Mouse (Mus musculus): ENCODE results near the gene Lhx5. TPM values are rescaled to one million over a fixed set of nuclear protein-coding genes. Genes with fewer than 3 reads are reported as not detected.

The Lhx5 gene
- polyA plus RNA-seq, 1 experiment, result not detected

DNA sequence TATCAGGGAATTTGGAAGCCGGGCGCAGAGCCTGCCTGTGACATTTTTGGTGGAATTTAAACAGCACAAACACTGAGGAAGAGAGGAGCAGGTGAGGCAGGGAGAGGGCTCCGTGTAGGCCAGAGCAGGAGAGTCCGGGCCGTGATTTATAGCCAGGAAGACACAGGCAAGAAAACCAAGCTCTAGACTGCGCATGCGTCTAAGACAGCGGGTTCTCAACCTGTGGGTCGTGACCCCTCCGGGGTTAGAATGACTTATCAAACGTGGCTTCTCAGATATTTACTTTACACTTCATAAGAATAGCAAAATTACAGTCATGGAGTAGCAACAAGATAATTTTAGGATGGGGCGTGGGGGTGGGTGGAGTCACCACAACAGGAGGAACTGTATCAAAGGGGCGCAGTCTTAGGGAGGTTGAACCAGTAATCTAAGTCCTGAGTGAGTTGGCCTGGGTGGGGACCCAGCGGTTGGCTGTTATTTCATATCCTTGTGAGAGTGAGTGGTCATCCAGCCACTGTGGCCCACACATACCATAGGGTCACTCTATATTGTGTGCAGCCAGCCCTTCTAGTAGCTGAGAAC lies 23.3 kb downstream of the Lhx5 start:
- TF ChIP-seq EP300 (IDR thresholded peaks at IDR 0.05; ENCODE audit: insufficient read depth, low read depth, low read length), result no peak
- TF ChIP-seq CTCF (IDR thresholded peaks at IDR 0.05; ENCODE audit: low read depth, low read length), result no peak
- Histone ChIP-seq H3K4me3 (ENCODE audit: low read depth, low read length) (no peak overlapping the region), H3K27me3 (ENCODE audit: control insufficient read depth, insufficient read depth, low read length, poor library complexity, severe bottlenecking) (no peaks in the 10 kb centered on the region)

GRCm38 (mm10) chr5:120456253-120456652 lies 24.8 kb downstream of the Lhx5 start:
- TF ChIP-seq CTCF (IDR thresholded peaks at IDR 0.05; ENCODE audit: low read depth, low read length) (no peak), POLR2A (IDR thresholded peaks at IDR 0.05; ENCODE audit: insufficient read depth, low read length) (no peak), EP300 (IDR thresholded peaks at IDR 0.05; ENCODE audit: insufficient read depth, low read depth, low read length) (no peak)
- no peaks in the 10 kb centered on the region for H3K27me3 ChIP-seq (ENCODE audit: control insufficient read depth, insufficient read depth, low read length, poor library complexity, severe bottlenecking)
- no peak overlapping the region for H3K27ac ChIP-seq (ENCODE audit: insufficient read depth, low read length)

More for the DNA sequence above, 23.3 kb downstream of the Lhx5 start:
- H3K9me3 ChIP-seq (replicated peaks; ENCODE audit: control insufficient read depth, insufficient read depth, low read length, poor library complexity, severe bottlenecking), result no peaks in the 10 kb centered on the region
- H3K36me3 ChIP-seq (ENCODE audit: control insufficient read depth, insufficient read depth, low read length, poor library complexity, severe bottlenecking), result no peaks in the 10 kb centered on the region
- H3K9ac ChIP-seq (ENCODE audit: low read depth, poor library complexity, severe bottlenecking), result no peak overlapping the region
- H3K4me1 ChIP-seq (ENCODE audit: control insufficient read depth, insufficient read depth, low read length), result no peaks in the 10 kb centered on the region
- no peak overlapping the region for H3K27ac ChIP-seq (ENCODE audit: insufficient read depth, low read length)

GRCm38 (mm10) chr5:120456841-120457554 lies 25.5 kb downstream of the Lhx5 start:
- H3K27ac ChIP-seq (ENCODE audit: insufficient read depth, low read length), result no peak overlapping the region
- no peaks in the 10 kb centered on the region for H3K4me1 ChIP-seq (ENCODE audit: control insufficient read depth, insufficient read depth, low read length)
- no peak for TF ChIP-seq EP300 (IDR thresholded peaks at IDR 0.05; ENCODE audit: insufficient read depth, low read depth, low read length)
- H3K9me3 ChIP-seq (replicated peaks; ENCODE audit: control insufficient read depth, insufficient read depth, low read length, poor library complexity, severe bottlenecking), result no peaks in the 10 kb centered on the region
- H3K4me3 ChIP-seq (ENCODE audit: low read depth, low read length), result no peak overlapping the region
- peak overlapping the region; percentile 32; the same call in 1 of the 2 replicates for H3K9ac ChIP-seq (ENCODE audit: low read depth, poor library complexity, severe bottlenecking)
- no peaks in the 10 kb centered on the region for H3K36me3 ChIP-seq (ENCODE audit: control insufficient read depth, insufficient read depth, low read length, poor library complexity, severe bottlenecking)
- no peaks in the 10 kb centered on the region for H3K27me3 ChIP-seq (ENCODE audit: control insufficient read depth, insufficient read depth, low read length, poor library complexity, severe bottlenecking)

More at GRCm38 (mm10) chr5:120456253-120456652, 24.8 kb downstream of the Lhx5 start:
- no peak overlapping the region for H3K9ac ChIP-seq (ENCODE audit: low read depth, poor library complexity, severe bottlenecking)
- H3K9me3 ChIP-seq (replicated peaks; ENCODE audit: control insufficient read depth, insufficient read depth, low read length, poor library complexity, severe bottlenecking), result no peaks in the 10 kb centered on the region
- no peaks in the 10 kb centered on the region for H3K4me1 ChIP-seq (ENCODE audit: control insufficient read depth, insufficient read depth, low read length)
- H3K36me3 ChIP-seq (ENCODE audit: control insufficient read depth, insufficient read depth, low read length, poor library complexity, severe bottlenecking), result no peaks in the 10 kb centered on the region
- no peak overlapping the region for H3K4me3 ChIP-seq (ENCODE audit: low read depth, low read length)

DNA sequence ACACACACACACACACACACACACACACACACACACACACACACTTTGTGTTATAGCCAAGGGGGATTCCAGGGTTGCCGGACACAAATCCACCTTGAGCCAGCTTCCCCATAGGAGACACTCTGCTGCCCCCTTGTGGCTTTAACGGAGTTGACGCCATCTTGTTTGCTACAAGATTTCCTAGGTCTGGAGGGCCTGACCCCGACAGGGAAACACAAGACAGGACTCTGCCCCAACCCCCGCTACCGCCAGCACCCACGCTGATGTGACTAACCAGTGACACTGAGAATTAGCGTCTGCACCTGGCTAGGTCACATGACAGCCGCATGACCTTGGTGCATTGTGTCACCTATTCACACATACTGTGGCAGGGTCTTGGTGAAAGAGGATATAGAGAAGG lies 26.1 kb downstream of the Lhx5 start:
- no peaks in the 10 kb centered on the region for H3K9me3 ChIP-seq (replicated peaks; ENCODE audit: control insufficient read depth, insufficient read depth, low read length, poor library complexity, severe bottlenecking)
- no peak overlapping the region for H3K4me3 ChIP-seq (ENCODE audit: low read depth, low read length)
- TF ChIP-seq EP300 (IDR thresholded peaks at IDR 0.05; ENCODE audit: insufficient read depth, low read depth, low read length) (no peak), POLR2A (IDR thresholded peaks at IDR 0.05; ENCODE audit: insufficient read depth, low read length) (no peak), CTCF (IDR thresholded peaks at IDR 0.05; ENCODE audit: low read depth, low read length) (peak; percentile 76)
- no peaks in the 10 kb centered on the region for H3K27me3 ChIP-seq (ENCODE audit: control insufficient read depth, insufficient read depth, low read length, poor library complexity, severe bottlenecking)
- no peaks in the 10 kb centered on the region for H3K36me3 ChIP-seq (ENCODE audit: control insufficient read depth, insufficient read depth, low read length, poor library complexity, severe bottlenecking)
- H3K27ac ChIP-seq (ENCODE audit: insufficient read depth, low read length), result no peak overlapping the region
- H3K9ac ChIP-seq (ENCODE audit: low read depth, poor library complexity, severe bottlenecking), result 0 out of 2 replicates have a peak overlapping the region, but pooled peaks have one; percentile 32
- H3K4me1 ChIP-seq (ENCODE audit: control insufficient read depth, insufficient read depth, low read length), result no peaks in the 10 kb centered on the region

- Histone ChIP-seq H3K27ac (ENCODE audit: insufficient read depth, low read length) (no peak overlapping the region), H3K9ac (ENCODE audit: low read depth, poor library complexity, severe bottlenecking) (no peak overlapping the region), H3K27me3 (ENCODE audit: control insufficient read depth, insufficient read depth, low read length, poor library complexity, severe bottlenecking) (no peaks in the 10 kb centered on the region), H3K4me3 (ENCODE audit: low read depth, low read length) (no peak overlapping the region), H3K4me1 (ENCODE audit: control insufficient read depth, insufficient read depth, low read length) (no peaks in the 10 kb centered on the region), H3K36me3 (ENCODE audit: control insufficient read depth, insufficient read depth, low read length, poor library complexity, severe bottlenecking) (no peaks in the 10 kb centered on the region), H3K9me3 (replicated peaks; ENCODE audit: control insufficient read depth, insufficient read depth, low read length, poor library complexity, severe bottlenecking) (no peaks in the 10 kb centered on the region)
- no peak for TF ChIP-seq CTCF (IDR thresholded peaks at IDR 0.05; ENCODE audit: low read depth, low read length)
- no peak for TF ChIP-seq EP300 (IDR thresholded peaks at IDR 0.05; ENCODE audit: insufficient read depth, low read depth, low read length)
- TF ChIP-seq POLR2A (IDR thresholded peaks at IDR 0.05; ENCODE audit: insufficient read depth, low read length), result no peak
Observed at GRCm38 (mm10) chr5:120459133-120459532, 27.6 kb downstream of the Lhx5 start.

DNA sequence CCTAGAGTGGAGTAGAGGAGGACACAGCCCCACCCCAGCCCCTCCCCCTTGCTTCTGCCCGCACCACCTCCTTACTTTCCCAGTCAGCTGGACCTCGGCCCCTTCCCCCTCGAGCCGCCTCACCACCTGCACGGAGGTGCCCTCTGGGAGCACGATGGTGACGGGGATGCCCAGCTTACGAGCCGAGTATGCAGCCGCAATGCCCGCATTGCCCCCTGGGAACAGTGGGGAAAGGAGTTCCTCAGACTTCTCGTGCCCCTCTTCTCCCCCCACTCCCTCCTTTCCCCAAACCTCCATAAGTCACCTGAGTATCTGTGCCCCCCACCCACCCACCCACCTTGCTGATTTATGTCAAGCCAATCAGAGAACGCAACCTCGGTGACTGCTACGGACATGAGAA lies 30.4 kb downstream of the Lhx5 start:
- no peak for TF ChIP-seq POLR2A (IDR thresholded peaks at IDR 0.05; ENCODE audit: insufficient read depth, low read length)
- TF ChIP-seq EP300 (IDR thresholded peaks at IDR 0.05; ENCODE audit: insufficient read depth, low read depth, low read length), result no peak
- TF ChIP-seq CTCF (IDR thresholded peaks at IDR 0.05; ENCODE audit: low read depth, low read length), result no peak
- Histone ChIP-seq H3K4me3 (ENCODE audit: low read depth, low read length) (no peak overlapping the region), H3K27me3 (ENCODE audit: control insufficient read depth, insufficient read depth, low read length, poor library complexity, severe bottlenecking) (no peaks in the 10 kb centered on the region), H3K4me1 (ENCODE audit: control insufficient read depth, insufficient read depth, low read length) (no peaks in the 10 kb centered on the region), H3K9ac (ENCODE audit: low read depth, poor library complexity, severe bottlenecking) (no peak overlapping the region), H3K9me3 (replicated peaks; ENCODE audit: control insufficient read depth, insufficient read depth, low read length, poor library complexity, severe bottlenecking) (no peaks in the 10 kb centered on the region), H3K36me3 (ENCODE audit: control insufficient read depth, insufficient read depth, low read length, poor library complexity, severe bottlenecking) (no peaks in the 10 kb centered on the region), H3K27ac (ENCODE audit: insufficient read depth, low read length) (no peak overlapping the region)
